Mouse (Mus musculus) heart, postnatal 0 days (tissue): ENCODE measurements around the gene Sptlc2.

ENCODE experiments used
- CTCF ChIP-seq: IDR thresholded peaks from 2 replicates; pipeline ENCODE4 v1.5.1; 2016; ENCODE audit warnings: antibody characterized with exemption, control low read depth, low read depth
- EP300 ChIP-seq: IDR thresholded peaks from 2 replicates; pipeline ENCODE4 v1.6.1; 2016; ENCODE audit warnings: antibody characterized with exemption, low read depth

GRCm38 (mm10) chr12:87368092-87368491, 20.1 kb downstream of the Sptlc2 start:
- no peak for TF ChIP-seq EP300
- no peak for TF ChIP-seq CTCF
